Mouse (Mus musculus) mature B cell (primary cell): Measurements from ENCODE around the gene Cmas.

Source experiments
- in situ Hi-C: fragments of 300-500 bp; cut with MboI; formaldehyde crosslinking; loops from 2 replicates; pipeline ENCODE4 v1.14.3; 2019

The Cmas gene

GRCm38 (mm10) chr6:142756507-142757333, at the start of gene Cmas:
Gene Cmas (plus strand): TSS chr6:142756686.
- in situ Hi-C loops, result loop anchor here (25.0 kb wide), 1 partner anchor 369 kb away; the partner anchor contains the start of genes Golt1b and Recql

- in situ Hi-C loops, result no loop called here
These were observed 49.8 kb upstream of the Cmas start for GRCm38 (mm10) chr6:142706688-142707087.

- in situ Hi-C loops, result no loop called here
These were observed 48.1 kb upstream of the Cmas start for GRCm38 (mm10) chr6:142708369-142708768.

GRCm38 (mm10) chr6:142710690-142711089, 45.8 kb upstream of the Cmas start:
- in situ Hi-C loops, result no loop called here

DNA sequence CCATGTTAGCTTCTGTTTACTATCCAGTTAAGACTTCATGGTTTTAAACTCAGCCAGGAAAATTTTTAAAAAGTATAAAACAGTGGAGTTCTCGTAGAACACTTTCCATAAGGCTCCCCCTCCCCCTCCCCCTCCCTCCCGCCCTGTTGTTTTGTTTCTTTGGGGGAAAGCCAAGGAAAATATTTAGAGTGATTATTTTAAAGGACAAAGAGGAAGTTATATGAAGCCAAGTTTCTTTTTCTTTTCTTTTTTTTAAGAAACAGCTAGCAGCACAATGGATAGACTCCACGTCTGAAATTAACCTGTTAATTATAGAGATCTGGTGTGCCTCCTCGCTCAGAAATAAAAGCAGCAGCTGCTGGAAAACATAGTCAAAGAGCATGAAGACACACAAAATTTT, 45.4 kb upstream of the Cmas start:
- in situ Hi-C loops, result no loop called here

DNA sequence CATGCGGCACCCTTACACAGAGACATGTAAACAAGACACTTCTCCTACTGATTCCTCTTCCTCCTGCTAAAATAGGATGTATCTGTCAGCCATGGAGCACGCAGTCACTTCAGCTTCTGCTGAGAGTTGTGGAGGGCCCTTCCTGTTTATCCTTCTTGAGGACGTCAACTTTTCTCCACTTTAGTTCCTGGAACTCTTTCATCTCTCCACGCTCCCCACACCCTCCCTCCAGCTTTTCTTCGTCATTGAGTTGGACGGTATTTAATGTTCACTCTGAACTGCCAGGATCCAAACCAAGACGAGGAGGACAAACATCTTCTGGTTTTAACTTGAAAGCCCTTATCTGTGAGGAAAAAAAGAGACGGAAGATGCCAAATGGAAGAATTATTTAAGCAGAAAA, 41.5 kb upstream of the Cmas start:
- in situ Hi-C loops, result no loop called here

- in situ Hi-C loops, result no loop called here
These were observed 39.3 kb upstream of the Cmas start for GRCm38 (mm10) chr6:142717186-142717585.

DNA sequence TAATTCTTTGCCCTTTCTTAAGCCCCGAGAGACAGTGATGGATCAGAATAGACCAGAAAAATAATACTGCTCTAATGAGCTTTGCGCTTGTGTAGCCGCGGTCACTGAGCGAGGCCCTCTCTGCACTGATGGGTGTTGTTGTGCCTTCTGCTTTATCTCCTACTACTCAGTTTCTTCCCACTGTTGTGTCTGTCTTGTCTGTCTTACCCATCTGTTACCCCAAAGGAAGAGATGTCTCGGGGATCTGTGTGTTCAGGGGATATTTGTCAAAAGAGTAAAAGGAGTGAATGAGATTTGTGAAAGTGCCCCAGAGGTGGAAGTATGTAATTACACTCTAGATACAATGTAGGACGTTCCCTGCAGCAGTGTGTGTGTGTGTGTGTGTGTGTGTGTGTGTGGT, 38.3 kb upstream of the Cmas start:
- in situ Hi-C loops, result no loop called here

DNA sequence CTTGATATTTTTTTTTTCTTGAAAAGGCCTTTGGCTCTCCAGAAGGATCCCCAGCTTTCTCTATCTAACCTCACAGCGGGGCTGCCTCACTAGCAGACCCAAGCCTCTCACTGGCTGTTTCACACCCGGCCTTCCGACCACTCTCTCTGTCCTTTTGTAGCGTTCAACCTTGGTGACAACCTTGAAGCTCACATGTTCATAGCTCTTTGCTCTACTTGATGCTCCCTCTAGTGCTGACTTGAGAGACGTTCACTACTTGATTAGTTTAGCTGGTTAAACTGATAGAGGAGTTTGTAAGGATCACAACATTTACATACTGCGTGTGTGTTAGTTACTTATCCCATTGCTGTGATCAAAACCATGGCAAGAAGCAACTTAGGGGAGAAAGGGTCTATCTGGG, 35.8 kb upstream of the Cmas start:
- in situ Hi-C loops, result no loop called here

GRCm38 (mm10) chr6:142721731-142722130, 34.8 kb upstream of the Cmas start:
- in situ Hi-C loops, result no loop called here

- in situ Hi-C loops, result no loop called here
These were observed 30.5 kb upstream of the Cmas start for GRCm38 (mm10) chr6:142726032-142726431.

DNA sequence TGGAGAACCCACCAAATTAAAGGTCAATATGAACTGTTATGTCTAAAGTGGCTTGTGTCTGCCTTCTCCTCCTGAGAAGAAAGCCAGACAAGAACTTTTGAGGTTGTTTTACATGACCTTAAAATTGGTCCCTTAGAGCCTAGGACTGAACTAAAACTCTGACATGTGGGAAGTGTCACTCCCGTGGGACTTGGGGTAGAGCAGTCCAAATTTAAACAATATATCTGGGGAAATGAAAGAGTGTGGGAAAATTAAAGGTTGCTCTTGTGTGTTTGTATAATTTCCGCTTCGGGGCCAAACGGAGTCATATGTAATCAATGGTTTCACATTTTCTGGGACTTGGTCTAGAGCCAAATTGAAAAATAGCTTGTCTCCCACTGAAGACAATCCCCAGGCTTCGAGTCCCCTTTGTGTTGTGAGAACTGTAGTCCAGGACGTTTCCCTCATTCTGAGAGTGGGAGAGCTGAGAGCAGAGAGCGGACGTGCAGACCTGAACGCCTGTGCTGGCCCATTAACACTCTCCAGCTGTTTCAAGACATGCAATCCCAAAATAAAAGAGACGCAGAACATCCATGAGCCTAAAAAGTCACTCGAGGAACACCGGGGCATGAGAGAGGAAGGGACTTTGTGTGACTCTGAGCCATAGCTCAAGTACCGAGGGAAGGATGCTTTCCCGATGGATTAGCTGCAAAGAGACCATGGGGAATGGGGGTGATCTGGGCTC, 23.8 kb upstream of the Cmas start:
- in situ Hi-C loops, result no loop called here

- in situ Hi-C loops, result no loop called here
These were observed 21.0 kb upstream of the Cmas start for GRCm38 (mm10) chr6:142735302-142736005.

DNA sequence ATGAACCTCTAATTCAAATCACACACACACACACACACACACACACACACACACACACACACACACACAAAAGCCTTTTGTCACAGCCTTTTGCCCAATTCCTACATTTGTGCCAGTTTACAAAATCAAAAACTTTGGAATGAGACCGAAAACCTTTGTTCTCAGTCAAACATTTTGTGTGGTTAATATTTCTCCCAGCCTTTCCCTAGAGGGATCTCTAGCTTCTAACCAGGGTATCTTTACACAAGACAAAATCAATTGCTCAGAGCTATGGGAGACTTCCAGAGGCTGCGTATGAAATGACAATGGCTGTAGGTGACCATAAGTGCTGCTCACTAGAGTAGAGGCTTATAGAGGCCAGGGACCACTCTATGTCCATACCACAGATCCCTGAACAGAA, 18.3 kb upstream of the Cmas start:
- in situ Hi-C loops, result no loop called here

GRCm38 (mm10) chr6:142738637-142739036, 17.8 kb upstream of the Cmas start:
- in situ Hi-C loops, result no loop called here

DNA sequence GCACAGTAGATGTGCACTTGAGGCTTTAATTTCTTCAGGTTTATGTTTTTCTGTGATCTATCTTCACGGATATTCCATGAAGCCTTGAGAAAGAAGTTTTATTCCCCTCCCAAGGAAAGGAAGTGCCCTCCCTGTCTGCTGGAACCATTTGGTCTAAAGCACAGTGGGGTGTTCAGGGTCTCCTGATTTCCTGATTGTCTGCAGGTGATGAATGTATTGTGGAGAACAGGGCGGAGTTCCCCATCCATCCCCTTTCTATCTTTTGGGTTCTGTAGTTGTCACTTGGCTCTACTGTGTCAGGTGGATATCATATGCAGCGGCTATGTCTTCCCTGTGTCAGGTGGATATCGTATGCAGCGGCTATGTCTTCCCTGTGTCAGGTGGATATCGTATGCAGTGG, 14.7 kb upstream of the Cmas start:
- in situ Hi-C loops, result no loop called here

GRCm38 (mm10) chr6:142743193-142743592, 13.3 kb upstream of the Cmas start:
- in situ Hi-C loops, result no loop called here

DNA sequence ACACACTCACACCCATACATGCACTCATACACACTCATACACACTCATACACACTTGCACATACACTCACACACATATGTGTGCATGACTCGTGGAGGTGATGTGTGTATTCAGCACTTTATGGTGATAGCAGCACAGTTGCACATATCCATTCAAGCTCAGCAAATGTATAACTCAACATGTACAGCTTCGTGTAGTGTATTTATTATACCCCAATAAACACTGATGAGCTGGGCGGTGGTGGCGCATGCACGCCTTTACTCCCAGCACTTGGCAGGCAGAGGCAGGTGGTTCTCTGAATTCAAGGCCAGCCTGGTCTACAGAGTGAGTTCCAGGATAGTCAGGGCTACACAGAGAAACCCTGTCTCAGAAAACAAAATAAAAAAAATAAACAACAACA, 11.0 kb upstream of the Cmas start:
- in situ Hi-C loops, result no loop called here

DNA sequence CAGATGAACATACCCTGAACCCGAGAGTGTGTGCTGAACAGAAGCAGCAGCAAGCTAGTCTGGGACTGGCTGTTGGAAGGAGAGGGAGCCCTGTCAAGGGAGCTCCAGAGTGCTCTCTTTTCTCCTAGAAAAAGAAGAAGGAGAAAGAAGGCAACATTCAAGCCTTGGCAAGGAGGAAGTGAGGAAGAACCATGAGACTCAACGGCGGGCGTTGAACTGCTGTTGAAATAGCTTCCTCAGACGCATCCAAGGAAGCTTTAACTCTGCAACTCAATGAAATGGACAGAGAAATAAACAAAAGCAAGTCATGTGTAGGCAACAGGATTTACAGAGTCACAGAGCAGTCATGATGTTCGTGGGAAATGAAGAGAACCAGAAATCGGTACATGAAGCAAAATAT, 9.7 kb upstream of the Cmas start:
- in situ Hi-C loops, result no loop called here

DNA sequence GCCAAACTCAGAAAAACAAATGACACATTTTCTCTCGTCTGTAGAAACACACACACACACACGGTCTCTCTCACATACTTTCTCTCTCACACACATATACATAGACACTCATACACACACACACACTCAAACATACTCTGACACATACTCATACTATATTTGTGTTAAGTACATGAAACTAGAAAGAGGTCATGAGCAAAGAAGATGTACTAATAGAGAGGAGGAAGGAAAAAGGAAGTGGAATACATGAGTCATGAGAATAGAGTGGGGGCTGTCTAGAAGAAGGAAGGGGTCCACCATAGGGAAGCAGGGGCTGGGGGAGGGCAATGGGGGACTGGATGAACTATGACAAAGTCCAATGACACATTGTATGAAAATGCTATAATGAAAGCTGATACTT, 9.3 kb upstream of the Cmas start:
- in situ Hi-C loops, result no loop called here

DNA sequence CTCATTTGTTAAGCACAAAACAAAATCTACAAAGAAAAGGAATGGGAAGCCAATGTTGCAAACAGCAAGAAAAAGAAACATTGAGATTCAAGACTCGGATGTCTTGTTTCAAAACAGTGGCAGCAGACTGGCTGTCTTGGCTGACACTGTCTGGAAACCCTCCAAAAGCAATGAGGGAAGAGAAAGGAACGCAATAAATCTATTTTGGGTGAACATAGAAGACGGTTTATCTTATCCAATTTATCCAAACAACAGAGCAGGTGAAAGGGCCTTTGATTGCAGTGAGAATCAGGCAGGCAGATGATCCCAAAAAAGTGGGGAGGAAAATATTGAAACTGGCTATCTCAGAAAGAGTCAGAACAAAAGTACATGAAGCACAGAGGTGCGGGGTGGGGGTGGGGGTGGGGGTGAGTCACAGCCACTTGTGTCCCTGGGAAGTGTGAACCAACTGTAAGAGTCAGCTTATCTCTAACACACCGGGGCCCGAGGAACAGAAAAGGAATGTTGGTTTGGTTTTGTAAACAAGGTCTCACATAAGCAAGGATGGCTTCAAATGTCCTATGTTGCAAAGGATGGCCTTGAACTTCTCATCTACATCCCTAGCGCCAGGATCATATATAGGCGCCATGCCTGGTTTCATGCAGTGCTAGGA, 8.3 kb upstream of the Cmas start:
- in situ Hi-C loops, result no loop called here

GRCm38 (mm10) chr6:142751365-142751764, 5.1 kb upstream of the Cmas start:
- in situ Hi-C loops, result loop anchor here (25.0 kb wide), 1 partner anchor 364 kb away; the partner anchor contains the start of genes Golt1b and Recql
